Mouse (Mus musculus) left cerebral cortex, postnatal 10 days (tissue): ENCODE results near the gene Gm39115. TPM values are rescaled to one million over a fixed set of nuclear protein-coding genes. Genes with fewer than 3 reads are reported as not detected.

Experiments
- DNase-seq, 2 experiments: peaks; one replicate each; pipeline ENCODE4 v3.0.0; 2021 to 2022; ENCODE audit warnings: low spot score in 2 of 2, mixed read lengths in 1 of 2; ENCODE audit errors: extremely low spot score in 1 of 2
- intact Hi-C: fragments of 180-260 bp; cut with DNase I; formaldehyde crosslinking; loops from one replicate; pipeline ENCODE4 v1.15.1; 2025
- total RNA-seq, 2 experiments: library from RNA; stranded (reverse); gene quantifications; 2 replicates each; pipeline ENCODE4 v1.2.3; 2021

The Gm39115 gene
- total RNA-seq, 2 experiments from 2014 or later: not detected

DNA sequence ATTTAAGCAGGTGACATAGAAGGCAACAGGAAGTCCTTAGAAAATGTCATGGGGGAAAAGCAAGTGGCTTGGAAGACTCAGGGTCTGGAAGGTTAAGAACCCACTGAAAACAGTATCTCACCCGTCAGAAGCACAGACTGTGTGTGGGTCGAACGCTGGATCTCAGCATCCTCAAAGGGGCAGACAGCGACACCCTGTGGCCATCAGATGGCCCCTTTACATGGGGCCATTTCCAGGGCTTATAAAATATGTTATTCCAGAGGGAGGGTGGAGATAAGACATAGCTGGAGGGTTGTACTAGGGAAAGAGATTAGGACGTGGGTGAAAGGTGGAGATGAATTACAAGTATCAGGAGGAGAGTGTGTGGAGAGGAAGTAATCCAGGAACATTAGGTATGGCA is 16.2 kb downstream of the Gm39115 start:
- intact Hi-C loops: no loop called here
- DNase-seq: no peak

DNA sequence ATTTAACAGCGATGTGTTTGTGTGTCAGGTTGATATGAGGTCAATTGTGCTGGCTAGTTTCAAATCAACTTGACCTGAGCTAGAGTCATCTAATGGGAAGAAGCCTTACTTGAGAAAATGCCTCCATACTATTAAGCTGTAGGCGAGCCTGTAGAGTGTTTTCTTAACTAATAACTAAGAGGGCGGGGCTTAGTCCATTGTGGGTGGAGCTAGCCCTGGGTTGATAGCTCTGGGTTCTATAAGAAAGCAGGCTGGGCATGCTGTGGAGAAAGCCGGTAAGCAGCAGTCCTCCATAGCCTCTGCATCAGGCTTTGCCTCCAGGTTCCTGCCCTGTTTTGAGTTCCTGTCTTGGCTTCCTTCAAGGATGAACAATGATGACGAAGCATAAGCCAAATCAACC is 31.1 kb downstream of the Gm39115 start:
- no peak for DNase-seq
- intact Hi-C loops: no loop called here

DNA sequence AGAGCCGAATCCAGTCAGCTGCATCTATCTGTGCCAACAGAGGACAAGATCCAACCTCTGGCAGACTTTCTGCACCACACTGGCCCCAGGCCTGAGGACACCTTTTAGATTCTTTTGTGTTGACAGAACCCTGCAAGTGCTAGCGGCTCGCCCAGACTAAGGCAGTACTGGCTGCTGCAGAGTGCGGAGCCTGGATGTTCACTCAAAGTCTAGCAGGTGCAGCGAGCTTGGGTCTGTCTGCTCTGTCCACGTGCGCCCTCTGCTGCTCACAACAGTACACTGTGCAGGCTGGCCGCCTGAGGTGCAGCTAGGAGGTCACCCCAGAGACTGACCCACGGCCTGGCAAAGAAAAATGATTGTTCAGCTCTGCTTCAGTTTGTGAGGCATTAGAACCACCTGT is 38.1 kb downstream of the Gm39115 start:
- intact Hi-C loops: loop anchor here (2.0 to 5.0 kb wide), 2 partner anchors 27 to 80 kb away; no protein-coding TSS in a partner anchor
- peak; percentile 70 to 84 for DNase-seq

DNA sequence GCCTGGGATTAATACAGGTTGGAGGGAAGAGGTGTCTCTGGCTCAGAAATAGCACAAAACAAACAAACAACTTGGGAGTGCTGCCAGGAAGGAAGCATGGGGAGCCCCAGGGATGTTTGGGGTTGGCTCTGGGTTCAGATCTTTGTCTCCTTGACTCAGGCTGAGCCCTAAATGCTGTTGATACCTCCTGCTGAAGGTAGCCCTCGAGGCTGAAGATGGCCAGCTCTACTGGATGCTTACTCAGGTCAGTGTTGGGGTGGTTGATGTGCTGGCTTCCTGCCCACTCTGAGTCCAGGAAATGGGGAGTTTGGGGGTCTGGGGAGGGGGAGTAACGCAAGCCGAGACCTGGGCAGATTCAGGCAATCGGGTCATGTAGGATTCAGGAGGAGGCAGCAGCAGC is 39.1 kb downstream of the Gm39115 start:
- intact Hi-C loops: loop anchor here (5.0 kb wide), 1 partner anchor 79 kb away; no protein-coding TSS in a partner anchor

DNA sequence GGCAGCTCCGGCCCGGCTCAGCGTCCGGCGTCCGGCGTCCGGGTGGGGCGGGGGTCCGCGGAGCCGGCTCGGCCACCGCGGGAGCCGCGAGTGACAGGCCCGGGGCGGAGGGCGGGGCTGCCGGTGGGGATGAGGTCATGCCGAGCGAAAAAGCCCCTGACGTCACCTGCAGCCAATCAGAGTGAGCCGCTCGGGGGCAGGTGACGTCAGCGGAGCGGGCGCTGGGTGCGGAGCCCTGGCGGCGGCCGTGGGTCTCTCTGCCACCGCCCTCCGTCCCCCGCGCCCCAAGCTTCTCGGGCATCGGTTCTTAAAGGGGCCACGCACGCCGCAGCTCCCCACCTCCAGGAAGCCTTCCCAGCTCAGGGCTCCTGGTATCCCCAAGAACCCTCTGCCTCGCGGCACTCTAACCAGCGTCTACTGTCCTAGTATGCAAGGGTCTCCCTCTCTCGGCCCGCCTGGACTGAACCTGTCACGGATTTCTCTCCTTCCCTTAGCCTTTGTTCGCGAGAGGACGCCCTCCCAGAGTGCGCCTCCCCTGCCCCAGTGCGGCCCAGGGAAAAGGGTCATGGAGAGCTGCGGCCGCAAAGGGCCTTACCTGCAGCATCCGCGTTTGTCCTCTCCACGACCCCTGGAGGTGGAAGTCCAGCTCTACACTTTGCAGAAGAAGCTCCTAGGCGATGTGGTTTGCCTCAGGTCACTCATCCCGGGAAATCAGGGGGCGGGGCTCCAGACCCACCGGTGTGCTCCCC is 40.5 kb downstream of the Gm39115 start, which contains the start of gene Dusp8:
Gene Dusp8, minus strand, starts transcription at position 661 of the 749 bp plus-strand sequence.
- intact Hi-C loops: loop anchor here (5.0 kb wide), 1 partner anchor 78 kb away; no protein-coding TSS in a partner anchor
- peak; percentile 93 to 96 for DNase-seq

More for the DNA sequence above, 39.1 kb downstream of the Gm39115 start:
- DNase-seq: no peak

DNA sequence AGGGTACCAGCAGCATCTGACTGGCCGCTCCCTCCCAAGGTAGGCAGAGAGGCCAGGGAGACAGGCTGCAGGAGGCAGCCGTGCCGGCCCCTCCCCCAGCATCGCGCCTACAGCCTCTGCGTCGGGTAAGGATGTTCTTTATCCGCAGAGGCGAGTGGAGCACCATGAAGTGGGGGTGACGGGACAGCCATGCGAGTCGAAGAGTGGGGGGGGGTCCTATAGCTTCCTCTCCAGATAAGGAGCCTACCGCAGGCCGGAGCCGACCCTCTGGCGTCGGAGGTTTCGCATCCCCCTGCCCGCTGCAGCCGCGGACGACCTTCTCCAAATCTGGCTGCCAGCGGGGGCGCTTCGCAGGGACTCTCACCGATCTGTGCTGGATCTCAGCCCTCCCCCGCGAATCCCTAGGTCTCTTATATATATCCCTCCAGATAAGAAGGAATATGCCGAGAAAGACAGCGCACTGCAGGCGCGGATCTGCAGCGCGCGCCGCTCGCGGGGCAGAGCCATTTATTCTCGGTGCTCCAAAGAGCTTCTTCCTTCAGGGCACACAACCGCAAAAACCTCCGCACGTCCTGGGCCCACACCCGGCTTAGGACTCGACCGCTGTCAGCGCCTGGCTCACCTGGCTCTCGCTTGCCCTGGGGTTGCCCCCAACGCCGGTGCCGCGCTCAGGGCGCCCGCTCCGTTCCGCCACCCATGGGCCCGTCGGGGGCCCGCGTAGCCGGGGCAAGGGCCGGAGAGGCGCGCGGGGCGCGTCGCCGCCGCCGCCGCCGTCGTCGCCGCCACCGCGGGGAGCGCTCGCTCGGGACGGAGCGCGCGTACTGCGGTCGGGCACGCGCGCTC is 41.3 kb downstream of the Gm39115 start:
- DNase-seq: peak in 1 of 2 experiments; percentile 72
- intact Hi-C loops: loop anchor here (5.0 kb wide), 1 partner anchor 77 kb away; no protein-coding TSS in a partner anchor

DNA sequence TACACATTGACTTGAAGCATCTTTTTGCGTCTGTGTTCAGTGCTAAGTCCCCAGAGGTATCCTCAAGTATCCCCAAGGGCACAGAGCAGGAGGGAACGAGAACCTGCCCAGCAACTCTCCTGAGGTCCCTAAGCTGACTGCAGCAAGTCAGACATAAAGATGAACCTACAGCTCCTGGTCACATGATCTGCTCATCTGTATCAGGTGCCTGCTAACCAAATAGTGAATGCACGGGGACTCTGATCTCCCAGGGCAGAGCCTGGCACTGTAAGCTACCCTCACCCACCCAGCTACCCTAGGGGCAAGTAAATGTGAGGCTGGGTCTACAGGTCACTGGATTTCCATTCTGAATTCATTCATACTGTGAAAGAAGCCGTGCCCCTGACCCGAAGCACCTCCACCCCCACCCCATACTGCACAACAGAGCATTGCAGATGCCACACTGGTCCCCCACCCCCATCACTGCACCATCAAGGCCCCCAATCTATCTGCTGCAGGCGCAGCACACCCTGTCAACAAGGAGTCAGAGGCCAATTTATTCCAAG is 42.1 kb downstream of the Gm39115 start:
- no peak for DNase-seq

DNA sequence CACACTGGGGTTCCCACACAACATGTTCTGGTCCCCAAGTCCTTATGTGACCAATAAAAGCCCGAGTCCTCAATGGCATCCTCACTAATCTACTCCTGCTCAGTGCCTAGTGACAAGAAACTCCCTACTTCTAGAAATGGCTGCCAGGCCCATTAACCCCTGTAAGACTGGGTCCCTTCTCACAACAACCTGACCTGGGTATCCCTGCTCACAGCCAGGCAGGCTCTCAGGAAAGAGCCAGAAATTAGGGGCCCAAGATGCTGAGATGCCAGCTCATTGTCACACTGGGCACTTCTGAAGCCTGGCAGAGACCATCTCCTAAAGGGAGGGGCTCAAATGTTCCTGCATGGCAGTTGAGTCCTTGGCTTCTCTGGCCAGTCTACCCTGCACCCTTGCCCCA is 42.8 kb downstream of the Gm39115 start:
- intact Hi-C loops: no loop called here
- DNase-seq: no peak

More for the DNA sequence above, 42.1 kb downstream of the Gm39115 start:
- intact Hi-C loops: no loop called here

DNA sequence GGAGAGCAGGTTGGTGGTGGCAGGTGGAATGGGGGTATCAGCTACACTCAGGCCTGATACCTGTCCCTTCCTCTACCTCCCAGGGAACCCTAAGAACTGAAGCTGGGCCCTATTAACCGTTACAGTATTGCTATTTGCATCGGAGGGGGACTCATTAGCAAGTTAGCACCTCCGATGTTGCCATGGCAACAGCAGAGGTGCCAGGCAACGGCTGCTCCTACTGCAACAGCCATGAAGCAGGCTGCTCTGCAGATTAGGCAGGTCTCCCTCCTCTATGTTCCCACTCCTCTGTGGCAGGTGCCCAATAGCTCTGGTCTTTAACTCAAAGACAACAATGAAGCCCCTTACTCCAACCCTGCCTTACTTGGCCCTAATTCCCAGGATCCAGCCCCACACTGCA is 44.0 kb downstream of the Gm39115 start:
- intact Hi-C loops: no loop called here
- DNase-seq: peak in 1 of 2 experiments; percentile 64

DNA sequence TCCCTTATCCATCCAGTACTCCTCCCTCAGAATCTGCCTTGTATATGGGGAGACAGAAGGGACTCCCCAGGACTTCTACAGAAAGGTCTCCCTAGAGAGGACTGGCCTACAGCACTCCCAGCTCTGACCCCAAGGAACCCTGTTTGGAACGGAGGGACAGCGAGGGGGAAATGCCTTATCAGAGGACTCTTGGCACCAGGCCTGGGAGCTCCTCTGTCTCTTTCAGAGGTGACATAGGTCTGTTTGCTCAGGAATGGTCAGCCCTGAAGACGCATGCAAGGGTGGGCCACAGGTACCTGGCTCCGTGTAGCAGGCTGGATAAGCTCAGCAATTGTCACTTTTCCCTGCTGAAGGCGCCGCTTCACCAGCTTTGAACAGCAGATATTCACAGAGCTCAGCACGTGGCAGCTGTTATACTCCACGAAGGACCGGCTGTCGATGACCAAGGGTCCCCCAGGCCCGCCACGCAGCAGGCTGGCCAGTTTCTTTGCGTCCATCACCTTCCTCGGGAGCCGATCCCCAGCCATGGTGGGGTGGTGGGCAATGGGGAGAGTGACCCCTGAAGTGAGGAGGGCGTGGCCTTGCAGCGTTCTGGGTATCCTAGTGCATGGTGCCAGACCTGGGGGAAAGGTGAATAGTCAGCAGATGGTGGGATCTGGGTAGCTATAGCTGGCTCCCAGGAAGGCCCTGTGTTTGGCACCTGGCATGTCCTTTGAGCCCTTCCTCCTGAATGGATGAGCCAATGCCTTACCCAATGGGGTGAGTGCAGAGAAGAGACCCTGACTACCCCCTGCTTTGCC is 46.0 kb downstream of the Gm39115 start:
- intact Hi-C loops: no loop called here
- peak in 1 of 2 experiments; percentile 32 for DNase-seq

DNA sequence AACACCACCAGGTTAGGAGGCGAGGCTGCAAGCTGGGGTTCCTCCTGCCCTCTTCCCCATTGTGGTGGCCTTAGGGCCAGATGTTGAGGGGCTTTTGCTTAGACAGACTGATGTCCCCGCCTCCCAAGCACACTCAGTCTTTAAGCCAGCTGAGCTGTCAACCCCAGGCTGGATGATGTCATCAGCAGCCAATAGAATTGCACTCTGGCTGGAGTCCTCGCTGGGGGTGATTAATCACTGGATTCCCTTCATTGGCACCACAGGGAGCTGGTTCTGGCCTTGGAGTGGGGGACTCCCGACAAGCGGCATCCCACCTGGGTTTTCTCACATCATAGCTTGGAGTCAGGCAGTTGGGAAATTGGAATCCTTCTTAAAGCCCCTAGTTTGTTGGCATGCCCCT is 46.9 kb downstream of the Gm39115 start:
- intact Hi-C loops: no loop called here
- DNase-seq: peak in 1 of 2 experiments; percentile 55

DNA sequence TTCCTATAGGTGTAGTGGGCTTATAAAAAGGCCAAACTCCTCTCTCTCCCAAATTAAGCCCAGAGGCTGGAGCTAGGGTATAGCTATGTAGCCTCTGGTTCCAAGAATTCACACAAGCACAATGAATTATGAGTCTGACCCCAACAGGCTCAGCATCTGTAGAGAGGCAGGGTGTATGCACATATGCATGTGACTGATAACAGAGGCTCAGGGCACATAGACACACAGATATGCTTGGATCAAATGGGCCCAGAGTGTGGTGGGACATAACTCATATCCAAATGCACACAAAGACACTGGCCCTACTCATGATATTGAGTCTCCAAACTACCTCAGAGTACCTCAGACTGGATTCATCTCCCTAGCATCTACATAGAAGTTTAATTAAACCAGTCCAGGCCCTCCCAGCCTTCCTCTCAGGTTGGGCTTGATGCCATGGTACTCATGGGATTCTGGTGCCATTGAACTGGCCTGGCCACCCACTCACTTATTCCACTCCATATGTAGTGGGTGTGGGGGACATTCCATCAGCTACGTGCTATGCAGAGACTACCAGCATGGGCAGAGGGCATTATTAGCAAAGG is 48.7 kb downstream of the Gm39115 start:
- intact Hi-C loops: no loop called here
- DNase-seq: no peak

DNA sequence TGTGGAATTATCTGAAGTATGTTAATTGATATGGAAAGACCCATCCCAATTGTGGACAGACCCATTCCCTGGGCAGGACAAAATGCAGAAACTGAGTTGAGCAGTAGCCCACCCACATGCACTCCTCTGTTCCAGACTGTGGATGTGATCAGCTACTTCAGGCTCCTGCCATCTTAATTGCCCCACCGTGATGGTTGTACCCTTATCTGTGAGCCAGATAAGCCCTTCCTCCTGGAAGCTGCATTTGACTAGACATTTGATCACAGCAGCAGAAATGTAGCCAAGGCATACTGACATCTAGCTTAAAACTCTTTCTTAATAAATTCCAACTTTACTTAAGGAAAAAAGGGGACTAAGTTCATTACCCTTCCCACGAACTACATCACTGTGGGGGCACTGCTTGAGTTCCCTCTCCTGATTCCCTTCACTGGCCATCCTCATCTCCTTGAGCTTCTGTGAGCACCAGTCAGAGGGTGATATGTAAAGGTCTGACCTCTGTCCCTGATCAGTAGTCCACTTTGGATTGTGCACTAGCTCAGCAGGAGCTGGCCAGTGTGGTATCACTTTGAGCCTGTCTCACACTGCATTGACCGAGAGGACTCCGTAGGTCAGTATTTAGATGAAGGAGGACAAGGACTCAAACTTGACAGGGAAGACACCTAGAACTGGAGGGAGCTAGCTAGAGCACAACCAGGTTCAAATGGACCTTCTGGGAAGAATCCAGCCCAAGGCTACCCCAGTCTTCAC is 49.5 kb downstream of the Gm39115 start:
- DNase-seq: no peak
- intact Hi-C loops: no loop called here

Other genes starting within 250 kb of the Gm39115 start
- 100 to 1,000 TPM; 120 to 128 TPM for gene Tollip, start 217.5 kb downstream of the Gm39115 start, total RNA-seq
- gene Brsk2, start 186.3 kb downstream of the Gm39115 start, total RNA-seq: 100 to 1,000 TPM; 175 TPM
- 10 to 100 TPM; 23.6 to 26.7 TPM for gene Mob2, start 75.0 kb downstream of the Gm39115 start, total RNA-seq
- 100 to 1,000 TPM; 157 to 164 TPM for gene Dusp8, start 40.2 kb downstream of the Gm39115 start, total RNA-seq
- not detected for gene Gm45618, start 15.3 kb downstream of the Gm39115 start, total RNA-seq
- gene Gm45337, start 8.6 kb upstream of the Gm39115 start, total RNA-seq: not detected
- not detected for gene Gm29735, start 21.1 kb upstream of the Gm39115 start, total RNA-seq
- gene Gm4553, start 29.7 kb upstream of the Gm39115 start, total RNA-seq: not detected
- gene Krtap5-2, start 40.0 kb upstream of the Gm39115 start, total RNA-seq: not detected
- gene Gm10153, start 54.4 kb upstream of the Gm39115 start, total RNA-seq: not detected
- gene Krtap5-3, start 65.3 kb upstream of the Gm39115 start, total RNA-seq: not detected
- not detected for gene Gm7579, start 75.8 kb upstream of the Gm39115 start, total RNA-seq
- gene Krtap5-5, start 93.9 kb upstream of the Gm39115 start, total RNA-seq: not detected
- not detected for gene Gm40460, start 105.0 kb upstream of the Gm39115 start, total RNA-seq
- gene Gm2431, start 122.3 kb upstream of the Gm39115 start, total RNA-seq: not detected
- gene Gm4559, start 138.3 kb upstream of the Gm39115 start, total RNA-seq: not detected
- not detected for gene Krtap5-1, start 161.1 kb upstream of the Gm39115 start, total RNA-seq
- gene Krtap5-4, start 167.5 kb upstream of the Gm39115 start, total RNA-seq: not detected
- gene Ifitm10, start 237.7 kb upstream of the Gm39115 start, total RNA-seq: 10 to 100 TPM; 15.3 to 15.8 TPM
- gene Gm49369, start 246.6 kb upstream of the Gm39115 start, total RNA-seq: 1 to 10 TPM in 1 of 2 experiments, not detected in 1; 1.9 TPM